Mouse (Mus musculus): Measurements from ENCODE around the gene Gmnc. TPM values are rescaled to one million over a fixed set of nuclear protein-coding genes. Genes with fewer than 3 reads are reported as not detected.

Gmnc gene
- polyA plus RNA-seq (2017; shearing (Covaris generic)) = not detected

GRCm38 (mm10) chr16:26991477-26992300 is at the start of gene Gmnc:
Gmnc (minus strand) TSS chr16:26991652.

Data from inflammation-experienced regulatory T-cells, adult 16 weeks (primary cell).